Mouse (Mus musculus) bone marrow macrophage, adult 2 months (primary cell): Measurements from ENCODE around the gene Prkaa1.

Source experiments
- CTCF ChIP-seq: IDR thresholded peaks from 2 replicates; pipeline ENCODE4 v1.5.1; 2012; ENCODE audit warnings: low read depth, mild to moderate bottlenecking, low read length, moderate library complexity
- POLR2A ChIP-seq: IDR thresholded peaks from 2 replicates; pipeline ENCODE4 v1.6.1; 2012; ENCODE audit warnings: mild to moderate bottlenecking, low read depth, low read length, borderline replicate concordance

DNA sequence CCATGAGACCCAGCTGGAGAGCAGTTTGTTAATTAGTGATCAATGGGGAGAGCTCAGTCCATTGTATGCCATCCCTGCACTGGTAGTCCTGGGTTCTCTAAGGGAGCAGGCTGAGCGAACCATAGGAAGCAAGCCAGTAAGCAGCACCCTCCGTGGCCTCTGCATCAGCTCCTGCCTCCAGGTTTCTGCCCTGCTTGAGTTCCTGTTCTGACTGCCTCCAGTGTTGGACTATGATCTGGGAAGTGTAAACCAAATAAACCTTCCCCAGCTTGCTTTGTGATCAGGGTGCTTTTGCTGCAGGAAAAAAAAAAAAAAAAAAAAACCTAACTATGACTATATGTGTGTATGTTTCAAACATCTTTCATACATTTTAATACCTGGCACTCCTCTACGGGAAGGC is 10.4 kb upstream of the Prkaa1 start:
- TF ChIP-seq CTCF (no peak), POLR2A (no peak)
